Mouse (Mus musculus) bone marrow macrophage, adult 2 months (primary cell): ENCODE measurements around the gene Mthfsd.
"Not testable (repeated sequence)": the region's sequence is repeated elsewhere in the genome, so short reads cannot be mapped to it uniquely, and the experiment has no call there.

Source experiments
- CTCF ChIP-seq: IDR thresholded peaks from 2 replicates; pipeline ENCODE4 v1.5.1; 2012; ENCODE audit warnings: low read depth, mild to moderate bottlenecking, low read length, moderate library complexity
- POLR2A ChIP-seq: IDR thresholded peaks from 2 replicates; pipeline ENCODE4 v1.6.1; 2012; ENCODE audit warnings: mild to moderate bottlenecking, low read depth, low read length, borderline replicate concordance

- TF ChIP-seq CTCF, POLR2A: not testable (repeated sequence)
Measured at GRCm38 (mm10) chr8:121145457-121146134, 37.4 kb upstream of the Mthfsd start.
